1 mouse cellular context compared by ENCODE assay signal in genomic region chr8:105252680-105253537, GRCm38 (mm10).
TF ChIP-seq lines count a peak whose summit lies in the region.

No protein-coding gene starts in this region.

TF ChIP-seq in MEL, 35 proteins besides CTCF, POLR2A, EP300 and RAD21:
- TF ChIP-seq MAX (IDR thresholded peaks at IDR 0.05; ENCODE audit: low read length) (no peak; the same call in 1 of the 2 replicates), MXI1 (IDR thresholded peaks at IDR 0.05; ENCODE audit: low read depth, low read length) (peak; percentile 59), GATA1 (IDR thresholded peaks at IDR 0.05; ENCODE audit: low read depth, low read length) (peak; percentile 56)
